Mouse (Mus musculus) limb, embryonic 14.5 days (tissue): ENCODE measurements around the gene Fam167b. TPM values are rescaled to one million over a fixed set of nuclear protein-coding genes. Genes with fewer than 3 reads are reported as not detected.

Source experiments
- ATAC-seq: fragments of 200-750 bp; cut with Nextera tagmentation; 2 replicates; pipeline ENCODE4 v1.8.0; 2017; ENCODE audit warnings: low read depth, moderate number of reproducible peaks, moderate TSS enrichment; ENCODE audit not compliant: low FRiP score
- DNase-seq: peaks from one replicate; pipeline ENCODE4 v3.0.0-alpha.2; 2015; ENCODE audit warnings: low spot score
- H3K27ac ChIP-seq: fragments of 300-500 bp; sonication (generic); replicated peaks from 2 replicates; pipeline ENCODE4 v1.5.1; 2014; ENCODE audit warnings: low read depth, mild to moderate bottlenecking, low read length, moderate library complexity, mixed read lengths
- H3K27me3 ChIP-seq: fragments of 300-500 bp; sonication (generic); 2 replicates; pipeline ENCODE4 v1.6.1; 2014; ENCODE audit warnings: low read length, mixed read lengths; ENCODE audit not compliant: control insufficient read depth, insufficient read depth
- H3K36me3 ChIP-seq: fragments of 300-500 bp; sonication (generic); 2 replicates; pipeline ENCODE4 v1.6.1; 2014; ENCODE audit warnings: mild to moderate bottlenecking, low read length, moderate library complexity, mixed read lengths; ENCODE audit not compliant: control insufficient read depth, insufficient read depth
- H3K4me1 ChIP-seq: fragments of 300-500 bp; sonication (generic); 2 replicates; pipeline ENCODE4 v1.6.1; 2014; ENCODE audit warnings: antibody characterized with exemption, low read length, mixed read lengths; ENCODE audit not compliant: control insufficient read depth, insufficient read depth
- H3K4me2 ChIP-seq: fragments of 300-500 bp; sonication (generic); replicated peaks from 2 replicates; pipeline ENCODE4 v1.6.1; 2014; ENCODE audit warnings: low read depth, mild to moderate bottlenecking, low read length, moderate library complexity; ENCODE audit not compliant: severe bottlenecking
- H3K4me3 ChIP-seq: fragments of 300-500 bp; sonication (generic); replicated peaks from 2 replicates; pipeline ENCODE4 v1.5.1; 2014; ENCODE audit warnings: low read length
- H3K9ac ChIP-seq: fragments of 300-500 bp; sonication (generic); 2 replicates; pipeline ENCODE4 v1.6.1; 2014; ENCODE audit warnings: mild to moderate bottlenecking, low read depth, low read length, moderate library complexity; ENCODE audit not compliant: severe bottlenecking
- H3K9me3 ChIP-seq: fragments of 300-500 bp; sonication (generic); 2 replicates; pipeline ENCODE4 v1.6.1; 2016; ENCODE audit warnings: low read length; ENCODE audit not compliant: control insufficient read depth
- POLR2A ChIP-seq: fragments of 200-500 bp; IDR thresholded peaks from 2 replicates; pipeline ENCODE4 v1.8.0; 2012; ENCODE audit warnings: inconsistent platforms, mild to moderate bottlenecking, moderate library complexity, borderline replicate concordance; ENCODE audit not compliant: insufficient read depth, insufficient read length; ENCODE audit errors: extremely low read depth
- WGBS: fragments of 180-500 bp; shearing (Covaris S2); extraction: QIAGEN DNeasy Blood & Tissue Kit; methylation state at CpG from one replicate; pipeline ENCODE4 v1.1.7; 2014; 5-methylcytosine and 5-hydroxymethylcytosine counted together
- polyA plus RNA-seq, 2 experiments: library from polyadenylated mRNA; depleted of rRNA in 1 of 2; stranded (reverse) in 1 of 2; unstranded in 1 of 2; fragments of >200 nt; fragmentation: Nextera tagmentation in 1 of 2; extraction: Ambion mirVana in 1 of 2; gene quantifications; 2 replicates each; pipeline versions ENCODE4 v1.2.1 to v1.2.3; 2012 to 2014

Fam167b gene
- polyA plus RNA-seq, 2 experiments, result 5.3 to 7.3 TPM

- no peaks in the 10 kb centered on the region for H3K27me3 ChIP-seq
- ATAC-seq, result no peak
- no peaks in the 10 kb centered on the region for H3K36me3 ChIP-seq
- no peaks in the 10 kb centered on the region for H3K9me3 ChIP-seq
- no peak overlapping the region for H3K4me2 ChIP-seq
- DNase-seq, result no peak
- H3K27ac ChIP-seq, result no peak overlapping the region
- no peak overlapping the region for H3K9ac ChIP-seq
- H3K4me3 ChIP-seq, result no peak overlapping the region
- no peaks in the 10 kb centered on the region; the same call in 1 of the 2 replicates for H3K4me1 ChIP-seq
- WGBS, result 70% methylated on average over 8 of the region's 8 CpGs
- TF ChIP-seq POLR2A, result no peak
These were observed 6.7 kb downstream of the Fam167b start for GRCm38 (mm10) chr4:129571551-129572084.

DNA sequence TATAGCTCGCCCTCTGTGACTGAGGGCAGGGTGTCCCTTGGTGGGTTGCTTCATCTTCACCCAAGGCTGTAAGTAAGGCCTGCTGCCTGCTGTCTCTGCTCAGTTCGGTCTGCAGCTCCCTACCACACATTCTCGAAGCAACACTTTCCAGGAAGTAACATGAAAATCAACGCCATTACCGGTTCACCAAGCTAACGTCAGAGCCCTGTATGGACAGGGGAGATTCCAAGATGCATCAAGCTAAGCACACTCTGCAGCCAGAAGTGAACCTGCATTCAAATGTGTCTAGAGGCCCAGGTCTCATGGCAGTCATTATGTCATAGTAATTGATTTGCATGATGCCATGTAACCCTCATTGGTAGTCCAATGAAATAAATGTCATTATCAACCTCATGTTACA is 8.3 kb downstream of the Fam167b start:
- no peaks in the 10 kb centered on the region; the same call in 1 of the 2 replicates for H3K4me1 ChIP-seq
- H3K4me3 ChIP-seq, result no peak overlapping the region
- no peak for DNase-seq
- H3K4me2 ChIP-seq, result no peak overlapping the region
- no peak for ATAC-seq
- 85% methylated on average over 6 of the region's 6 CpGs for WGBS
- no peaks in the 10 kb centered on the region for H3K27me3 ChIP-seq
- H3K9ac ChIP-seq, result no peak overlapping the region
- H3K27ac ChIP-seq, result no peak overlapping the region
- no peaks in the 10 kb centered on the region for H3K36me3 ChIP-seq
- no peaks in the 10 kb centered on the region for H3K9me3 ChIP-seq
- TF ChIP-seq POLR2A, result no peak

DNA sequence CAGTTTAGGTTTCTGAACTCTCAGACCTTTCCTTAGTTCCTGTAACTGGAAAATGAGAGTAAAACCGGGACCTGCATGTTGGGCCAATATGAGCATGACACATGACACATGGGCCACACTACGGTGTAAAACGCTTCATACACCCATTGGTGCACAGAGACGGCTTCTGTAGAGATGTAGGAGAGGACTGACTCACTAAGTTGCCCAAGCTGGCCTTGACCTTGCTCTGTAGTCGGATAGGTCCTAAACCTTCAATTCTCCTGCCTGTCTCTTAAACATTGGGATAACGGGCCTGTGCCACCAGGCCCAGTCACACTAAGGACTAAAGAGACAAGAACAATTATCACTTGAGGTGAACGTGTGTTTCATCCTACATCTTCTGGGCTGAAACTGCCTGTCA is 10.0 kb downstream of the Fam167b start:
- Histone ChIP-seq H3K4me1 (no peaks in the 10 kb centered on the region), H3K36me3 (no peaks in the 10 kb centered on the region), H3K9ac (no peak overlapping the region), H3K27me3 (no peaks in the 10 kb centered on the region), H3K27ac (no peak overlapping the region), H3K9me3 (no peaks in the 10 kb centered on the region), H3K4me3 (no peak overlapping the region), H3K4me2 (no peak overlapping the region)
- WGBS, result 86% methylated on average over 7 of the region's 7 CpGs
- no peak for TF ChIP-seq POLR2A
- DNase-seq, result no peak
- ATAC-seq, result no peak

DNA sequence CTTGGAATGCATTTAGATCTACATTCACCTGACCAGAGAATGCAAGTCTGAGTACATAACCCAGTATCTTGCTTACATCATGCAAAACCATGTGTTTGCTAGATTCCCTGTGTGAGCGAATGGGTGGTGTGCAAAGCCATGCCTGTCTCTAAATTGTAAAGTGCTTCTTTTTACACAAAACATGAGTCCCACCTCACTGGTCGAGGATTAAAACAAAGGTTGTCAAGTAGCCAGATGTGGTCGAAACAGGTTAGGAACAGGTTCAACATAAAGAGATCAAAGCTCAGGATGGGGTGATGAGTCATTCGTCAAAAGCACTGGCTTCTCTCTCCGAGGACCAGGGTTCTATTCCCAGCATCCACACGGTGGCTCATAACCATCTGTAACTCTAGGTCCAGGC is 13.2 kb downstream of the Fam167b start:
- ATAC-seq (no peak), DNase-seq (no peak)
- Histone ChIP-seq H3K27ac (no peak overlapping the region), H3K4me2 (no peak overlapping the region), H3K27me3 (no peaks in the 10 kb centered on the region), H3K4me1 (no peaks in the 10 kb centered on the region), H3K4me3 (no peak overlapping the region), H3K36me3 (no peaks in the 10 kb centered on the region), H3K9me3 (no peaks in the 10 kb centered on the region), H3K9ac (no peak overlapping the region)
- no peak for TF ChIP-seq POLR2A
- WGBS, result 76% methylated on average over 6 of the region's 6 CpGs

DNA sequence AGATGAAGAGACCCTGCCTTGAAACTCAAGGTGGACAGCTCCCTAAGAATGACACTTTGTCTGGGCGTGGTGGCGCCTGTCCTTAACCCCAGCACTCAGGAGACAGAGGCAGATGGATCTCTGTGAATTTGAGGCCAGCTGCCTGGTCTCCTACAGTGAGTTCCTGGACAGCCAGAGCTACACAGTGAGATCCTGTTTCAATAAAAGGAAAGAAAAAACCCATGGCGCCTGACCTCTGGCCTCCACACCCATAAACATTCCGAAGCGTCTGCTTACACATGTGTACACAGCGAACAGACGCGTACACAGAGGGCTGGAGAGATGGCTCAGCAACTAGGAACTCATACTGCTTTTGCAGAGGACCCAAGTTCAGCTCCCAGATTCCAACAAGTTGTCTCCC is 14.6 kb downstream of the Fam167b start:
- no peak for TF ChIP-seq POLR2A
- no peaks in the 10 kb centered on the region for H3K9me3 ChIP-seq
- H3K27ac ChIP-seq, result no peak overlapping the region
- H3K4me3 ChIP-seq, result no peak overlapping the region
- H3K36me3 ChIP-seq, result no peaks in the 10 kb centered on the region
- no peaks in the 10 kb centered on the region for H3K27me3 ChIP-seq
- DNase-seq, result no peak
- no peaks in the 10 kb centered on the region for H3K4me1 ChIP-seq
- 16% methylated on average over 8 of the region's 8 CpGs for WGBS
- no peak overlapping the region for H3K9ac ChIP-seq
- ATAC-seq, result peak; percentile 60; the same call in 1 of the 2 replicates
- H3K4me2 ChIP-seq, result no peak overlapping the region

DNA sequence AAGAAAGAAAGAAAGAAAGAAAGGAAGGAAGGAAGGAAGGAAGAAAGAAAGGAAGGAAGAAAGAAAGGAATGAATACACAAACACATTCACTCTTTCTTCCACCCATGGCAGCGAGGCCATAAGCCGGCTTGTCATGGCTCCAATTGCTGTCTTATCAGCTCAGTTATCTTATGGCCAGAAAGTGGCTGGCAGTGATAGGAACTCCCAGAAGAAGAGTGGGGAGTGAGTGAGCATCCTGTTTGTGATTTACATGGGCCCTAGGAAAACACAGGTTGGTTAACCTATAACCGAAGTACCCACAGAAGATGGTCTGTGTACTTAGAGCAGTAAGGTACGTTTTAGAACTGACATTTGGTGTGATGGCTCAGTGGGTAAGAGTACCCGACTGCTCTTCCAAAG is 17.2 kb downstream of the Fam167b start:
- H3K4me2 ChIP-seq, result no peak overlapping the region
- no peaks in the 10 kb centered on the region for H3K27me3 ChIP-seq
- no peak overlapping the region for H3K27ac ChIP-seq
- no peak overlapping the region for H3K4me3 ChIP-seq
- no peak overlapping the region for H3K9ac ChIP-seq
- H3K9me3 ChIP-seq, result no peaks in the 10 kb centered on the region
- no peaks in the 10 kb centered on the region for H3K36me3 ChIP-seq
- WGBS, result 91% methylated on average over 5 of the region's 5 CpGs
- DNase-seq, result no peak
- no peak for TF ChIP-seq POLR2A
- no peak for ATAC-seq
- H3K4me1 ChIP-seq, result peaks cover 5% of the 10 kb centered on the region; the same call in 1 of the 2 replicates
